Mouse (Mus musculus) spleen, adult 2 months (tissue): ENCODE measurements around the gene Ncf4.

Source experiments
- CTCF ChIP-seq: fragments of 200-500 bp; IDR thresholded peaks from 2 replicates; pipeline ENCODE4 v1.5.1; 2011; ENCODE audit warnings: mild to moderate bottlenecking, inconsistent platforms; ENCODE audit not compliant: insufficient read depth, insufficient read length, insufficient replicate concordance; ENCODE audit errors: extremely low read depth
- POLR2A ChIP-seq: fragments of 200-500 bp; IDR thresholded peaks from 2 replicates; pipeline ENCODE4 v1.6.1; 2011; ENCODE audit warnings: low read depth, low read length, inconsistent platforms

DNA sequence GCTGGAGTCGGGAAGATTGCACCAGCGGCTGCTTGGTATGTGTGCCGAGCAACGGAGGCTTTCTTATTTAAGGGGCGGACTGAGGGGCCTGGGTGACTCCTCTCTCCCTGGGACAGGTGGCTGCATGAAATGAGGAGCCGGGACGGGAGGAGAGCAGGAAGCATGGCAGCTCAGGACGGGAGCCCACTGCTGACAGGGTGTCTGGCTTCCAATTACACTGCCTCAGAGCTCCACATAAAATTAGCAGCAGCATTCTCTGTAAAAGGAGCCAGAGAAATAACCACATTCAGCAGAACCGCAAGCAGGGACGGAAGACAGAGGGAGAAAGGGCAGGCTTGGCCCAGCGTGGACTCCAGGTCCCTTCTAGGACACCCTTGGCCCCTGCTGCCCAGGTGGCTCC lies 3.3 kb upstream of the Ncf4 start:
- TF ChIP-seq POLR2A = no peak
- TF ChIP-seq CTCF = no peak
